Mouse (Mus musculus) adrenal gland, postnatal 25 days (tissue): ENCODE measurements at regions not wholly inside any gene's neighbourhood (a gene's known extent, or its start where the extent isn't known, plus 50 kb on each side); places are given as distances from the start of the nearest gene placed in this dataset.

Source experiments
- DNase-seq: peaks from one replicate; pipeline ENCODE4 v3.0.0; 2021; ENCODE audit warnings: mixed read lengths

- peak; percentile 16 for DNase-seq
Observed at GRCm38 (mm10) chr2:3941496-3941895, 76.0 kb upstream of the Frmd4a start.

GRCm38 (mm10) chr2:3947432-3947831 is 70.1 kb upstream of the Frmd4a start:
- no peak for DNase-seq

- no peak for DNase-seq
Observed at GRCm38 (mm10) chr2:3948331-3948730, 69.2 kb upstream of the Frmd4a start.

- no peak for DNase-seq
Observed at GRCm38 (mm10) chr2:3957491-3957890, 60.0 kb upstream of the Frmd4a start.

GRCm38 (mm10) chr2:3958065-3958641 is 59.4 kb upstream of the Frmd4a start:
- DNase-seq, result peak; percentile 49

- DNase-seq, result no peak
Observed at GRCm38 (mm10) chr2:3958711-3959110, 58.8 kb upstream of the Frmd4a start.

GRCm38 (mm10) chr2:3959181-3959580 is 58.3 kb upstream of the Frmd4a start:
- DNase-seq, result no peak

GRCm38 (mm10) chr2:3960213-3960612 is 57.3 kb upstream of the Frmd4a start:
- DNase-seq, result no peak

- no peak for DNase-seq
Observed at GRCm38 (mm10) chr2:3964351-3964750, 53.2 kb upstream of the Frmd4a start.
